Mouse (Mus musculus) MEL (cell line): ENCODE results near the gene Nkiras2.

ENCODE experiments used
- CTCF ChIP-seq, 3 experiments: IDR thresholded peaks in 2 of 3; conservative IDR thresholded peaks in 1 of 3; 2 replicates each; pipeline ENCODE4 v1.5.1; 2011 to 2012; ENCODE audit warnings: low read length in 3 of 3, low read depth in 2 of 3, mild to moderate bottlenecking in 2 of 3, improper control_type of control experiment in 1 of 3, inconsistent platforms in 1 of 3, mixed read lengths in 1 of 3, moderate library complexity in 1 of 3; ENCODE audit not compliant: control insufficient read depth in 1 of 3, insufficient read depth in 1 of 3, poor library complexity in 1 of 3, severe bottlenecking in 1 of 3
- EP300 ChIP-seq, 2 experiments: IDR thresholded peaks; 2 replicates each; pipeline ENCODE4 v1.6.1; 2011; ENCODE audit warnings: improper control_type of control experiment in 2 of 2, low read length in 2 of 2, low read depth in 1 of 2, mild to moderate bottlenecking in 1 of 2
- GATA1 ChIP-seq: IDR thresholded peaks from 2 replicates; pipeline ENCODE4 v1.6.1; 2011; ENCODE audit warnings: low read depth, low read length, improper control_type of control experiment
- HCFC1 ChIP-seq: IDR thresholded peaks from 2 replicates; pipeline ENCODE4 v1.6.1; 2012; ENCODE audit warnings: low read depth, mild to moderate bottlenecking, inconsistent platforms, low read length, improper control_type of control experiment, moderate library complexity
- MAX ChIP-seq: IDR thresholded peaks from 2 replicates; pipeline ENCODE4 v1.6.1; 2011; ENCODE audit warnings: low read length, improper control_type of control experiment
- MAZ ChIP-seq: IDR thresholded peaks from 2 replicates; pipeline ENCODE4 v1.6.1; 2012; ENCODE audit warnings: low read depth, mild to moderate bottlenecking, inconsistent platforms, low read length, improper control_type of control experiment
- MXI1 ChIP-seq: IDR thresholded peaks from 2 replicates; pipeline ENCODE4 v1.6.1; 2011; ENCODE audit warnings: mild to moderate bottlenecking, low read depth, low read length, improper control_type of control experiment
- MYB ChIP-seq: IDR thresholded peaks from 2 replicates; pipeline ENCODE4 v1.6.1; 2011; ENCODE audit warnings: mild to moderate bottlenecking, low read depth, low read length, improper control_type of control experiment
- MYC ChIP-seq: IDR thresholded peaks from 2 replicates; pipeline ENCODE4 v1.6.1; 2011; ENCODE audit warnings: low read depth, mild to moderate bottlenecking, low read length, improper control_type of control experiment, moderate library complexity
- NELFE ChIP-seq: IDR thresholded peaks from 2 replicates; pipeline ENCODE4 v1.6.1; 2011; ENCODE audit warnings: low read depth, low read length, improper control_type of control experiment
- POLR2A ChIP-seq, 2 experiments: IDR thresholded peaks; 2 replicates each; pipeline ENCODE4 v1.6.1; 2011 to 2012; ENCODE audit warnings: low read length in 2 of 2, mild to moderate bottlenecking in 2 of 2, control low read depth in 1 of 2, improper control_type of control experiment in 1 of 2, low read depth in 1 of 2, moderate library complexity in 1 of 2; ENCODE audit not compliant: control insufficient read depth in 1 of 2, insufficient read depth in 1 of 2, poor library complexity in 1 of 2
- USF2 ChIP-seq, 2 experiments: IDR thresholded peaks; 2 replicates each; pipeline ENCODE4 v1.6.1; 2011 to 2012; ENCODE audit warnings: improper control_type of control experiment in 2 of 2, low read length in 2 of 2, borderline replicate concordance in 1 of 2, inconsistent platforms in 1 of 2, low read depth in 1 of 2, mild to moderate bottlenecking in 1 of 2; ENCODE audit not compliant: insufficient read depth in 1 of 2
- ZMIZ1 ChIP-seq: IDR thresholded peaks from 2 replicates; pipeline ENCODE4 v1.6.1; 2012; ENCODE audit warnings: low read depth, mild to moderate bottlenecking, inconsistent platforms, low read length, improper control_type of control experiment, moderate library complexity

DNA sequence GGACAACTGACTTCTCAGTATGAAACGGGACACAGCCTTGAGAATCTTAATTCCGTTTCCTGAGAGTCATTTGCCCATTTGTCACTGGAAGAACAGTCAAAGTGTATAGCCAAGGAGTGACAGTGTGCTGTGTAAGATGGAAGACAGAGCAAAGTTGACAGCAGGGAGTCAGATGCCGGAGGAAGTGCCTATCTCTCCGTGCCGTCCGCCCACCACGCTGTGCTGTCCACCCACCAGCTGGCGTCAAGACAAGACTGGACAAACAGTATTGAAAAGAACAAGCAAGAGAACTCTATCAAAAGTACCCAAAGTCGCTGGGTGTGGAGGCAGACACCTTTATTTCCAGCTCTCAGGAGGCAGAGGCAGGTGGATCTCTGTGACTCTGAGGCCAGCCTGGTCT lies 15.9 kb upstream of the Nkiras2 start:
- no peak for TF ChIP-seq POLR2A (IDR thresholded peaks at IDR 0.05; ENCODE audit: control insufficient read depth in 1 of 2, insufficient read depth in 1 of 2, low read depth in 1 of 2, low read length in 2 of 2, poor library complexity in 1 of 2)
- no peak for TF ChIP-seq MYB
- TF ChIP-seq GATA1: no peak
- TF ChIP-seq ZMIZ1: no peak
- no peak for TF ChIP-seq EP300 (IDR thresholded peaks at IDR 0.05; ENCODE audit: low read depth in 1 of 2, low read length in 2 of 2)
- no peak for TF ChIP-seq MAX
- no peak for TF ChIP-seq USF2 (IDR thresholded peaks at IDR 0.05; ENCODE audit: borderline replicate concordance in 1 of 2, insufficient read depth in 1 of 2, low read depth in 1 of 2, low read length in 2 of 2)
- no peak for TF ChIP-seq NELFE
- TF ChIP-seq MXI1: no peak
- TF ChIP-seq CTCF (IDR thresholded peaks at IDR 0.05 in 2 of 3, conservative IDR thresholded peaks at IDR 0.05 in 1 of 3; ENCODE audit: control insufficient read depth in 1 of 3, insufficient read depth in 1 of 3, low read depth in 2 of 3, low read length in 3 of 3, poor library complexity in 1 of 3, severe bottlenecking in 1 of 3): no peak
- TF ChIP-seq HCFC1: no peak
- no peak for TF ChIP-seq MYC
- TF ChIP-seq MAZ: no peak
